Mouse (Mus musculus): ENCODE measurements at regions not wholly inside any gene's neighbourhood (a gene's known extent, or its start where the extent isn't known, plus 50 kb on each side); places are given as distances from the start of the nearest gene placed in this dataset.

DNA sequence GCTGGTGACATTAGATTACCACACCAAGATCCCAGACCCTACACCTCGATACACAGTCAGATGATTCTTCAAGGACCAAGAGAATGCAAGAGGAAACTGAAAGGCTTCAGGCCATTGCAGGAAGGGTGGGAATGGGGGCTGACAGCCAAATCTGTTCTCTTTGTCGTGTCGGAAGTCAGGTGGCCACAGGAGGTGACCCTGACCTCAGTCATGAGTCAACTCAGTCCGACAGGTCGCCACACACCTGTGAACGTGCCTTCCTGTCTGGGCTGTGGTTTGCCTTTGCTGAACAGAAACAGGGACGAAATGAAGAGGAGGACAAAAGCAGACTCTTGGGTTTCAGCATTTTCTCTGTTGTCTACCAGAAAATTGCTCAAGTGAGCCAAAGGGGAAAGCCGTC, 318.3 kb upstream of the Gm26657 start:
- no peak for DNase-seq

DNA sequence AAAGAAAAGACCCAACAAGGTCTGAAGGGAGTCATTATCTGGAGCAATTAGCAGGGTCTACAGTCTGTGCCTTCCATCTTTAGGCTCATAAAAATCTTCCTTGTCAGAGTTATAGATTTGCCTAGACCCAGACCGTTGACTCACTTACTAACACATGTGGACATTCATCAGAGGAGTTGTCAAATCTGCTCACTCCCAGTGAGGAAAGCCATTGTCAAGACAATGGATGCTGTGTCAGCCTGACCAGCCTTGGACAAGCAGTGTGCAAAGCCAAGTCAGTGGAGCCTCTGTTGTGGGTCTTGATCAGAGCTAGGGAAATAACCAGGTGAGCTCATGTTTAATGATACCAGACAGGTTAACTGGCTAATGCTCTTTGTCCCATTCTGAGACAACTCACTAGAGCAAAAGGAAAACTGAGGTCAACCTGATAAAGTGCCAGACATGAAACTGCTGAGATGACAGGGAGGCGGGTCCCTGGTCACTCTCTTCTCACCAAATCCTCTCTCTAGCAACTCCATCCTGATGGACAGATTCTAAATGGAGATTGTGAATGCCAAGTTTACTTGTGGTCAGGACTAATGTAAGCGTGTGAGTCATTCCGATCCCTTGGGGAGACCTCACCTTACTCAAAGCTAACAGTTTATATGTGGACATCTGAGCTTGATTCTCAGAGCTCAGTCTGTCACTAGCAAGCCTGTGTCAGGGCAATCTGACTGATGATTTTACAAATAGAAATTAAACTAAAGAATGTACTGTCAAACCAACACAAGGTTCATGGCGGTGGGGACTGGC, 320.6 kb upstream of the Gm26657 start:
- DNase-seq, result no peak

DNA sequence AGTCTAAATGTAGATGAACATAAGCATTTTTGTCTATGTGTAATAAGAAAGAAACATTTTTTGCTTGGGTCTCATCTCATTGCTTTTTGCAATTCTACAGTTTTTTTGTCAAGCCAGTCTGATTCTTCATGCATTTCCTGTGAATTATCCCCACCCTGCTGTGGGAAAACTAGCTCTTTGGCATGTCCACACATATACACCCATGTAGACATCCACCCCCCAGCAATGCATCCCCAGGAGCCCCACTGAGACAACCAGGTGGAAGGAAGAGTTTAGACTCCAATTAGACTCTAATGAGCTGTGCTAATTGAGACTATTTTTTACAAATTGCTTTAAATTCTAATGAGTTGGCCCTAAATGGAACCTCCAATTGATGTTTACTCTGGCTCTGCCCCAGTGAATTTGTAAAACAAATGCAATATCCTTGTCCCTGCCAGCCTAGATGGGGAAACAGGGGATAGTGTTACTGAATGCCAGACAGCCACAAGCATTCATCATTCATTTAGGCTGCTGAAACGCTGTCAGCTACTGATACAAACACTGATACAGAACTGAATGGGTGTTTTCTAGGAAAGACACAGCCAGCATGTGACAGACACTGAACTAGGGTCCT, 328.7 kb upstream of the Gm26657 start:
- DNase-seq, result no peak

DNA sequence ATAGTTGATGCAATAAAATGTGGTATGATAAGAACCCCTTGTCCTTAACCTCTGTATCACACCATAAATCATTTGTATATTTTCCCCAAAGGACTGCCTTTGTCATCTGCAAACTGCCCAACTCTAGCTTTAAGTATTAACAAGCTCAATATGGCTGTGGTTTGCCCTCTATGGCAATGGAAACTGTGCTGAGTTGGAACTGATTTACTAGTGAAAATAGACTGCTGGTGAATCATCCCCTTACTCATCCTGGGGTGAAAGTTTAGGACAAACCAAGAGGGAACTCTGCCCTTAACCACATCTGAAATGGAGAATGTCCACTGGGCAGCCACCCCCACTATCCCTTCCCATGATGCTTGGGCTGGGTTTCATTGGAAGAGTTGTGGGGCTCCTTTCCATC, 346.1 kb upstream of the Gm26657 start:
- no peak for DNase-seq

DNA sequence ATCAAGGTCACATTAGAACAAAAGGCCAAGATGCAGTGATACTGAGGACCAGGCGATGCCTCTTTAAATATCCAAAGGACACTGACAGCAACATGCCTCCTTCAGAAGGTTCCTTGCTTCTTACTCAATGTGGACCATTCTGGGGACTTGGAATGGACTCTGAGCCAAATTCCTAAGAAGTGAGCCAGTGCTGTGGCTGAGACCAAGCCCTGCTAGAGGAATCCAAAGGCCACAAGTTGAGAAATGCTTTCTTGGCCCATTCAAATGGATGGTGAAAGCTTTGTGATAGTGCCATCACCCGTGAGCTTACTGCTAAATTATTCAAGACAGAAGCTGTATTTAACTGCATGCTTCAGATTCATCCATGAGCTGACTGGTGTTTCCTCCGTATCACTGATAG, 352.8 kb upstream of the Gm26657 start:
- no peak for DNase-seq

DNA sequence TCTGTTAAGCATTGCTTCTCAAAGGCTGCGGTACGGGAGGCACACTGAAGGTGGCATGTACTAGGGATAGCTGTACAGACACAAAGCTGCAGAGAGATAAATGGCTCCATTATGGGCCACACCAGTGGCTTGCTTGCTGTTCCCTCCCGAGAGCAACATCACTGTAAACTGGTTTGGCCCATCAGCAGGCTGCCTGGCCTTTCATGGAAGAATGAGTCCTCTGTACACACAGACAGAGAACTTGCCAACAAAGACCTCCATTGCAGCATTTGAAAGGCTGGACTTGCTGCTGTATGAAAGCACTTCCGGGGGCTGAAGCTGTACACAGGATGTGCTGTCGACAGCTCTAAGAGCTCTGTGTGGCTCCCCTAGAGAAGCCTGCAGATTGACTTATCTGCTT, 364.1 kb upstream of the Gm26657 start:
- no peak for DNase-seq

DNA sequence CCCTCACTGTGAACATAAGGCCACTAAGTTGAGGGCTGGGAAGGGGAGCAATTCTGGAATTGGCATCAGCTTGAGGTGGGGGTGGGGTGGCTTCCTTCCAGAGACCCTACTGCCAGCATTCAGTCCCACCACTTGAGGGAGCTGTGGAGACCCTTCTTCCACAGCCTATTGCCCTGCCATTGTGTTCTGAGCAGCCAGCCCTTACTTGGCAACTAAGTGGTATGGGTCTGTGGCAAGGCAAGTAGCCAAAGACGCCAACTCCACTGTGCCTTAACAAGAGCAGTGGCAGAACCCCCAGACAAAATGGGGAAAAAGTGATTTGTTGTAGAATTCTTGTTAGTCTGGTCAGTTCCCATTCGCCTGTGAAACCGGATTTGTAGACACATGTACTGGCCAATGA, 365.4 kb upstream of the Gm26657 start:
- DNase-seq, result no peak

DNA sequence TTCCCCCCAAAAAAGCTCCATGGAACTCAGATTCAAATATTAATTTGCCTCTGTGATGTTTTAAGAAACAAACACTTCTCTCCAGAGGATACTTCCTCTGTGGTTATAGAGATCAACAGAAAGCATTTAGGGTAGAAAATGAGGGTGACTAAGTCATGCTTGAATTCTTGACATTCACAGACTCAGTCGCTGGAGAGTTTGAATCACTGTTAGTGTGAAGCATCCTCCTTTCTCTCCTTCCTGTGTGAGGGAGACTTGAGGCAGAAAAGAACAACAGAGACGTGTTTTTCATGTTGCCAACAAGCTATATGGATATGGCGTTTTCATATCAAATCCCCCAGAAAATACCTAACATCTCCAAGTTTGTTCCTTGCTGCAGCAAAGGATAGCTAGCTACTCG, 366.1 kb upstream of the Gm26657 start:
- no peak for DNase-seq

DNA sequence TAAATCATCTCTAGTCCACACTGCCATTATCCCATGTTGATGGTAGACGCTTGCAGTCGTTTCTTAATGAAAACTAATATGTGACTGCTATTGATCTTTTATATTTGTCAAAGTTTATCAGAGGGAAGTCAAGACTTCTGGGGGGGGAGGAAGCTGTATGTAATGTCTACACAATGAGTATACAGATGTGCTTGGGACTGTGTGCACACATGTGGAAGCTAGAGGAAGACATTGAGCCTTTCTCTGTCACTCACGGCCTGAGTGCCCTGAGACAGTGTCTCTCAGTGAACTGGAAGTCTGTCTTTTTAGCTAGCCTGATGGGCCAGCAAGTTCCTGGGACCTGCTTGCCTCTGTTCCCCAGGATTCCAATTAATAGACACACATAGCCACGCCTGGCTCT, 366.7 kb upstream of the Gm26657 start:
- DNase-seq, result no peak

DNA sequence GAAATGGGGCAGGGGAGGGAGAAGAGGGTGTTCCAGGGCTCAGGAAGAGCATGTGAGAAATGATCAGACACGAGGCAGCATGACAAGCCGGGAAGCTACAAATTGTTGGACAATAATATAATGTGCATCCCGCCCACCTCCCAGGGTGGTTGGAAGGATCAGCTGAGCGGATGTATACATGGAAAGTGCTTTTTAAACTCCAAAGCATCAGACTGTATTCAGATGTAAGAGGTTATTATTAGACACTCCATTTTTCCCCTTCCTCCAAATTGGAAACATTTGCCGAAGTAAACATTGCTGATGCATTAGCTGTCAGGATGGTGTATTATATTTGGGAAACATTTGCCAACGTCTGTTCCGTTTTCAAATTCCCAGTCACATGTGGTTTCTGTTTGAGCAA, 367.2 kb upstream of the Gm26657 start:
- DNase-seq, result no peak

DNA sequence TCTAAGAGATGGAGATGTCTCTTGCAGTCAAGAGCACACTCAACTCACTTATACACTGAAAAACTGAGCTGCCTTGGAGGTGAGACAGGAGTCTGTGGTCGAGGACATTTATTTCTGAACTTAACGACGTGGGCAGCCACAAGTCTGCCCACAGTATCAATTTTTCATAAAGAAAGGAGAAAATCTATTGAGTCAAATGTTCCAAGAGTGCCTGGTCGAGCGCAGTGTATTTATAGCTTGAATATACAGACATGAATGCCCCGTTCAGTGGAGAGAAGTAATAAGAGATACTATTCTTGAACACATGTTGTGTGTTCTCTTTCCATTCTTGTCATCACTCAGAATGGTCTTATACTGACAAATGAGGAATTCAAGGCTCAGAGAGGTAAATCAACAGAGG, 375.3 kb upstream of the Gm26657 start:
- DNase-seq, result no peak

DNA sequence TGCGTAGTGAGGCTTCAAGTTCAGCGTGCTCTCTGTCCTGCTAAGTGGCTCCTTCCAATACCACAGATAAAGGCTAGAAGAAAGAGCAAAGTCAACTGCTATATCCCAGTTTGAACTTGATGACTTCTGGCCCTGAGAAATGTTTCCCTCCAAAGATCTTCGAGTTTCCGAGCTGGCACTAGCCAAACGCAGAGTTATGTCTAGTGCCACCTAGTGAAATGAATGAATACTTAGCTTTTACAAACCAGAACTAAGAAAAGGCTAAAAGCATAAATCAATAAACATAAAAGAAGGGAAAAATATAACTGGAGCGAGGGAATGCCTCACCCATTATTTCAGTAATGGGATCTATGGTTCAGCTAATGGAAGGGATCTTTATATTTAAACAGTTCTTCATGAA, 377.7 kb upstream of the Gm26657 start:
- DNase-seq, result no peak

DNA sequence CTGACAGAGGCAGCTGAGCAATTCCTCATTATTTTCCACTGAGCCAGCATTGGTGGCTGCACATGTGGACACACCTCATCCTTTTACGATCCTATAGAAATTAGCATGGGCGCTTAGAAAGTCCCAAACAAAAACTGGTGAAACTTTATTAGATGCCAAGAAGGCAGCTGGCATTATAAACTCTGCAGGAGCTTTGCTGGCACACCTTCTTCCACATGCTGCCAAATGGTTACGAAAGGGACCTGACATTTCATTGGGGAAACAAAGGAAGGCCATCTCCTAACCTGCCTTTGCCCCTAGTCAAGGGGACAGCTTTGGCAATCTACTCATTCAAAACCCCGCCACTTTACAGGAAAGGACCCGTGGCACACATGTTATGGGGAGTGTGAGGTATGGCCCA, 390.7 kb upstream of the Gm26657 start:
- no peak for DNase-seq

DNA sequence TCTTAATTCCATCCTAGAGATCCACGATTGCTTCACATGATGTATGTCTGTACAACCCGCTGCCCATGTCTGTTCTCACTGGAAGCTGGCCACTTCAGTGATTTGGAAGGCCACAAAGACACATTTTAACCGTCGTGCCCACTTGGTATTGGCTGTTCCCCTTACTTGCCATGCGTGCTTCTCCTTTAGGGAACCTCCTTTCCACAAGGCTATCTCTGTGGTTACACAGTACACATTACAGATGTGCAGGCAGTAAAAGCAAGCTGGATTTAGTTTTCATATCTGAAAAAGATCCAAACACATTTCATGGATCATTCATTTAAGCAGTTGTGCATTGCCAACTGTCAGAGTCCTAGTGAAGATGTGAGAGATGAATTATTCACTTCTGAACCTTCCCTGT, 414.7 kb upstream of the Gm26657 start:
- DNase-seq, result no peak

DNA sequence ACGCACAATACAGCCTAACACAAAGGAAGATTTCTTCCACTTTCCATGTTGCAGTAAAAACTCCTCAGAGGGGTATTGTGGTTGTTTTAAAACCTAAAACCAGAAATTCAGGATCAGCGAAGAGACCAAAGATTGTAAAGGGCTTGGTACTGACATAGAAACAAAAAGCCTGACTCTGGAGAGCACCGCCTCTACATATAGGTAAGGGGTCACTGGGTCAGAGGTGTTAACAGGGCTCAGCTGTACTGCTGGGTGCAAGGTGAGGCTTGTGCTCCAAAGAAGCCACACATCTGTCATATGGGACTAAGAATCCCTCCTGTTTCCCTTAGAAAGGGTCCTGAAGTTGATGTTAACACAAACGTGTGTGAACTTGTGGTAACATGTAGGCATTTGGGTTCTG, 420.7 kb upstream of the Gm26657 start:
- no peak for DNase-seq

DNA sequence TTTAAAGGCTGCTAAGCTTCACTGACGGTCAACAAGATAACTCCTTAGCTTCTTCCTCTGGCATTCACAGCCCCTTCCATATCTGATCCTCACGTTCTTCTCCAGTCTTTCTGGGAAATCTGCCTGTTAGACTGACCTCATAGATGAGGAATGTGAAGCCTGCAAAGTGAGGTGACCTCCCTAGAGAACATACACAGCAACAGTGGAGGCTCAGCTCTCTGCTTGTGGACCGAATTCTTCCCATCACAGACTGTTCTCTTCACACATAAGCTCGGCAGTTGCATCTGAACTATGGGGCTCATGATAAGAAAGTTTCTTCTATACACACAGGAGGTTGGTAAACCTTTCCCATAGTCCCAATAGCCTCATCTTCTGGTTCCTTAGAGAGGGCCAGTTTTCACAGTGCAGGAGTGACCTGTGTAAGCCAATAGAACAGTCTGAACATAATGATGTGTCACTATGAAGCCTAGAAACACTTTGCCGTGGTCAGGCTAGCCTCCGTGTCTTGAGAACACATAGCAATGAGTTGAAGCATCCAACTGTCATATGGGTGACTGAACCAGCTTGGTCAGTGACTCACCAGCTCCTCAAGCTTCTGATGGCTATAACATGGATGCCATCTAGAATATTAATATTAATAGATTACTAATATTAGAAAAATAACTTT, 434.1 kb upstream of the Gm26657 start:
- DNase-seq, result no peak

DNA sequence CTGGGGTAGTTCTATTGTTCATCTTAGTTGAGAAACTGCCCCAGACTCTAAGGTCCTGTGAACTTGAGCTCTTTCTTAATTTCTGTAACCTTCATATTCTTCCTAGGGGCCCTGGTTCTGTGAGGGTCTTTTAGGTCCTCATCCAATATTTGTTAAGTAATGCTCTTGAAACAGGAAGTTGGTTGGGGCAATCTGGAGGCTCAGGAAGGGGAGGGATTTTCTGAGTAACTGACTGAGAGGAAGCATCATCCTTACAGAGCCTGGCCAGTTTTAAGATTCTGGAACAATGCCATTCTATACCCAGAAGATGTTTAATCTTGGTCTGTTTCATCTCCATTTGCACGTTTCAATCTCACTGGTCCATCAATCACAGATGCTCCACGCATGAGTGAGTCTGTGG, 435.6 kb upstream of the Gm26657 start:
- no peak for DNase-seq

DNA sequence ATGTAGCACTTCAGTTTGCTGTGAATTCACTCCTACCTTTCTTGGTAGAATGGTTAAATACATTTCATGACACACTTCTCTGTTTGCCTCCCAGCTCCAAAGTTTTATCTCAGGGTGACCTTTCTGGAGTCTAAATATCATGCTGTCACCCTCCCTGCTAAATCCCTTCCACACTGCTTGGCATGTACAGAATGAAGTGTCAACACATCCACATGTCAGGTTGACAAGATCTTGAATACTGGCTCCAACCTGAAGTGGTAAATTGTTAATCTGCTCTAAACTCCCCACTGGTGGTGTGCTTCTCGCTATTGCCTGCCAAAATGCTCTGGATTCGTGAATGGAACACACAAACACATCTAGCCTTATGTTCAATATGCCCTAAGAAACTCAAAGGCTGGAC, 451.9 kb upstream of the Gm26657 start:
- no peak for DNase-seq

DNA sequence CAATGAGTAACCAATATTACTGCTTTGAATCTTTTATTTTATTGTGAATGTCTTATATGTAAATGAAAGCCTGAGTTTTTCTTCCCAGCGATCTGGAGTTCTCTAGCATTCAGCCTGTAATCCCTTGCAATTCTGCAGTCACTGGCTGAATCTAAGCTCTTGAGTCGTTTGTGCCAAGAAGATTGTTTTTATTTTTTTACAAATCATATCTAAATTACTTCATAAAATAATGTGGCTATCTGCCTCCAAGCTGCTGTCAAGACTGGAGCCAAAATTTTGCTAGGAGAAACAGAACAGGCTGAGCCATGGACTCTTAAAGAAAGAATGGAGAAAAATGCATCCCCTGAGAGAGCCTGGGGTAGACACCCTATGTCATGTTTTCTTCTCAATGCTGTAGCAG, 455.4 kb upstream of the Gm26657 start:
- DNase-seq, result no peak

DNA sequence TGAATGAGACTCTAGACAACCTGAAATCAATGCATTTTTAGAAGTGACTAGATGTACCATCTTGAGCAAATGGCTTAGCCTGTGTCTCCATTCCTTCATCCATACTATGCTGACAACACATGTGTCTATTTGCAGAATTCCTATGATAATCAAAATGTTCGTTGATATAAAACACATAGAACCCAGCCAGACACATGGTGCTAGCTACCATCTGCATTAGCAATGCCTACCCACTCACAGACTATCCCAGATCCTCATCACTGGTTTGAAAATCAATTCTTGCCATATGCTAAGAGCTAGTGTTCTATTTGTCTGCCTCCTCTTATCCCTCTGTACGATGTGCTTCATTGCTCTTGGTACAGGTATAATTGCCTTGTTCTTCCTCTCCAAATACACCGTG, 464.0 kb upstream of the Gm26657 start:
- DNase-seq, result no peak

DNA sequence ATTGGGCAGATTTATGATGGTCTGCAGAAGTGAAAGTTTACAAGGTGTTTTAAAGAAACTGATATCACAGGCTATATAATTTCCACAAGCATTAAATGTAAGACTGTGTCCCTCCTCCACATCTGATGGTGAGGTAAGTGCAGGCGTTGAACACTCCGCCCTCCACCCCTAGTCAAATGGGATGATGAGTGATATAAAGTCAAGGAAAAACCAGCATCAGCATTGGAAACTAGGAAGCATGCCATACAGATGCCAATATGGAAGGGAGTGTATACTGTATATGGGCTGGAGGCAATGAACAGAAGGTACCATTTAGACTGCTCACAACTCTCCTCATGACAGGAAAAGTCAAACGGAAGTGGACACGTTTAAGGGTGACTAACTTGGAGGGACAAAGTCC, 468.5 kb upstream of the Gm26657 start:
- DNase-seq, result no peak

DNA sequence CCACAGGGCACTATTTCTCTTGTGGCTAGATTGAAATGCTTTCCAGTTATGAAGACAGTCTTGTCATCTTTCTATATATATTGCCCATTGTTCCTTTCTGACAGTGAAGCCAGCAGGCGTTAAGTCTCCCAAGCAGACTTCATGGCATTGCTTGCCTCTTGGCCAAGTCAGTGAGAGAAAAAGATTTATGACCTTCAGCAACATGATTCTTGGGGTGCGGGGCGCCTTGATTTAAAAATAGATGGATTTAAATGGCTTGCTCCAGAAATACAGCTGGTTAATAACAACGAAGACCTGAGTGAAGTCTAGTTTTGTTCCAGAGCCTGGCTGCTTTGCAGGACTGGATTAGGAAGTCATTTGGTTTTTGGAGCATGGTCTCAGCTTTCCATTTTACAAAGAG, 475.2 kb upstream of the Gm26657 start:
- DNase-seq, result no peak

DNA sequence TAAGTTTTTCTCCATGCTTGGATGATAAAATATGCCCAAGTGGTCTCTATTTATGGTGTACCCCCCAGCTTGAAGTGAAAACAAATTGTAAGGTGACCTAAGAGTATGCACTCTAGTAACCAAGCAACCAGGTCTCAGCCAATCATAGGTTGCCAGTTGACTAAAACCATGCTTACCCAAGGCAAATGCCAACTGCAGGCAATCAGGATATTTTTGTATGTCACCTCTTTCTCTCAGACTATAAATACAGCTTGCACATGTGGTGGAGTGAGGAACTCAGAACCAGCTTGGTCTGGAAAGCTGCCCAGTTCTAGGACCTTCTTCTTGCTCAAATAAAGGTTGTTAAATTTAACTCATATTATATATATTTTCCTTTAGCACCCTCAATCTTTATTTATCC, 476.0 kb upstream of the Gm26657 start:
- DNase-seq, result no peak

DNA sequence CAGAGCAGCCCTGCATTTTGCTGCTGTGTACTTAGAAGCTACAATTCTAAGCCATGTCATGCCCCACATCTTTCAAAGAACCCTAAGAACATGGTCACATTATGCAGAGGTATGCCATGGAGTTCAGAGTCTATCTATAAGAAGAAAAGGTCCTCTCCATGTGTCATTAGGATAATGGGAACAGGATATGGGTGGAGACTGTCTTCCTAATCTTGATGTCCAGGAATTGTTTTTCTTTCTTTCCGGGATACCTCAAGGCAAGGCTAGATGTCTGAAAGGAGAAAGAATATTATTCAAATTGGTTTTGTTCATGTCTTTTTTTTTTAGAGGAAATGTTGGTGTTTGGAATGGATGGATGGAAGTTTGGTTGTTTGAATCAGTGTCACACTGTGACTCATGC, 477.3 kb upstream of the Gm26657 start:
- DNase-seq, result no peak

DNA sequence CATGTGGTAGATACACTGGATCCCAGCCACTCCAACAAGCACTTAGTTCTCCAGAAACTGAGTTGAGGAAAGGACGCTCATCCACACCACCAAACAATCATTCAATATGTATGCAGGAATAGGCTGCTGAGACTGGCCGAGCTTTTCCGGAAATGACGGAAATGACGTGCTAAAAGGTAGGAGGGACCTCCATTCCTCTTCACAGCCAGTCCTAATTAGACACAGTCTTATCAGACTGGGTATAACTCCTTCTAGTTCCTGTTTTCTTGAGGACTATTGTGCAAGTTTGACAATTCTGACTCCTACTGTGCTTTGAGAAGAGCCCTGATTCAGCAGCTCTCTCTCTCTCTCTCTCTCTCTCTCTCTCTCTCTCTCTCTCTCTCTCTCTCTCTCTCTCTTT, 477.9 kb upstream of the Gm26657 start:
- DNase-seq, result no peak
